Mouse (Mus musculus): ENCODE results near the gene Gm26992.
"Not testable (repeated sequence)": the region's sequence is repeated elsewhere in the genome, so short reads cannot be mapped to it uniquely, and the experiment has no call there.

Gene Gm26992

GRCm38 (mm10) chrX:103421710-103422109 is at the start of gene Gm26992:
TSS of gene Gm26992 (plus strand) at chrX:103422010.
- no peak for DNase-seq (ENCODE audit: low spot score)

GRCm38 (mm10) chrX:103374250-103374649 is 47.6 kb upstream of the Gm26992 start:
- peak; percentile 33 for DNase-seq (ENCODE audit: low spot score)

GRCm38 (mm10) chrX:103384528-103384927 is 37.3 kb upstream of the Gm26992 start:
- no peak for DNase-seq (ENCODE audit: low spot score)

GRCm38 (mm10) chrX:103388131-103388530 is 33.7 kb upstream of the Gm26992 start:
- no peak for DNase-seq (ENCODE audit: low spot score)

- no peak for DNase-seq (ENCODE audit: low spot score)
Measured at GRCm38 (mm10) chrX:103393841-103394240, 28.0 kb upstream of the Gm26992 start.

GRCm38 (mm10) chrX:103405021-103405420 is 16.8 kb upstream of the Gm26992 start:
- DNase-seq (ENCODE audit: low spot score) = peak; percentile 1

- no peak for DNase-seq (ENCODE audit: low spot score)
Measured at GRCm38 (mm10) chrX:103414167-103414566, 7.6 kb upstream of the Gm26992 start, which contains the start of gene Tsx. TSS of gene Tsx (plus strand) at chrX:103414467.

- no peak for DNase-seq (ENCODE audit: low spot score)
Measured at GRCm38 (mm10) chrX:103427677-103428076, 5.9 kb downstream of the Gm26992 start.

- no peak for DNase-seq (ENCODE audit: low spot score)
Measured at GRCm38 (mm10) chrX:103432293-103432692, 10.5 kb downstream of the Gm26992 start.

GRCm38 (mm10) chrX:103438023-103438422 is 16.2 kb downstream of the Gm26992 start:
- DNase-seq (ENCODE audit: low spot score) = no peak

GRCm38 (mm10) chrX:103440803-103441202 is 19.0 kb downstream of the Gm26992 start:
- peak; percentile 84 for DNase-seq (ENCODE audit: low spot score)

GRCm38 (mm10) chrX:103443755-103444154 is 21.9 kb downstream of the Gm26992 start:
- peak; percentile 76 for DNase-seq (ENCODE audit: low spot score)

- DNase-seq (ENCODE audit: low spot score) = peak; percentile 8
Measured at GRCm38 (mm10) chrX:103447539-103448169, 25.8 kb downstream of the Gm26992 start.

GRCm38 (mm10) chrX:103448429-103448828 is 26.6 kb downstream of the Gm26992 start:
- not testable (repeated sequence) for DNase-seq (ENCODE audit: low spot score)

GRCm38 (mm10) chrX:103448943-103449722 is 27.3 kb downstream of the Gm26992 start:
- DNase-seq (ENCODE audit: low spot score) = not testable (repeated sequence)

GRCm38 (mm10) chrX:103452815-103453214 is 31.0 kb downstream of the Gm26992 start:
- DNase-seq (ENCODE audit: low spot score) = no peak

GRCm38 (mm10) chrX:103460056-103460455 is 38.2 kb downstream of the Gm26992 start:
- DNase-seq (ENCODE audit: low spot score) = peak; percentile 32

GRCm38 (mm10) chrX:103468998-103469397 is 47.2 kb downstream of the Gm26992 start:
- DNase-seq (ENCODE audit: low spot score) = no peak

- DNase-seq (ENCODE audit: low spot score) = no peak
Measured at GRCm38 (mm10) chrX:103472346-103472745, 50.5 kb downstream of the Gm26992 start.

- DNase-seq (ENCODE audit: low spot score) = peak; percentile 85
Measured at GRCm38 (mm10) chrX:103477507-103477906, 55.7 kb downstream of the Gm26992 start.

GRCm38 (mm10) chrX:103481243-103482096 is 59.7 kb downstream of the Gm26992 start:
- DNase-seq (ENCODE audit: low spot score) = peak; percentile 68

GRCm38 (mm10) chrX:103482097-103482451 is 60.3 kb downstream of the Gm26992 start:
- DNase-seq (ENCODE audit: low spot score) = no peak
